Mouse (Mus musculus): ENCODE data around the gene Cluap1. TPM values are rescaled to one million over a fixed set of nuclear protein-coding genes. Genes with fewer than 3 reads are reported as not detected.

Cluap1 gene
- polyA plus RNA-seq, 2 experiments: 5.6 to 8.4 TPM

GRCm38 (mm10) chr16:3876346-3876745 lies 32.3 kb upstream of the Cluap1 start:
- H3K4me3 ChIP-seq (ENCODE audit: insufficient read depth in 1 of 2, low read depth in 2 of 2, low read length in 2 of 2): no peak overlapping the region
- no peaks in the 10 kb centered on the region for H3K9me3 ChIP-seq (ENCODE audit: control insufficient read depth, low read length)
- TF ChIP-seq CTCF (IDR thresholded peaks at IDR 0.05; ENCODE audit: low read depth) (no peak), EP300 (IDR thresholded peaks at IDR 0.05; ENCODE audit: low read depth) (no peak)
- ATAC-seq (ENCODE audit: insufficient read depth): no peak
- no peak overlapping the region for H3K9ac ChIP-seq (replicated peaks)
- H3K4me1 ChIP-seq (replicated peaks; ENCODE audit: control insufficient read depth in 2 of 2, insufficient read depth in 2 of 2, low read length in 1 of 2): peaks cover 10 to 11% of the 10 kb centered on the region in 2 experiments
- no peak overlapping the region for H3K4me2 ChIP-seq (ENCODE audit: low read depth)
- no peak overlapping the region for H3K27ac ChIP-seq
- 79% methylated on average over 4 of the region's 4 CpGs for WGBS (ENCODE audit: insufficient replicate concordance)
- H3K27me3 ChIP-seq (ENCODE audit: control insufficient read depth, insufficient read depth, low read length): no peaks in the 10 kb centered on the region
- DNase-seq (ENCODE audit: low read depth in 3 of 3, low spot score in 3 of 3): no peak
- H3K36me3 ChIP-seq (replicated peaks; ENCODE audit: control insufficient read depth, insufficient read depth, low read depth): no peaks in the 10 kb centered on the region; the same call in 1 of the 2 replicates

- WGBS (ENCODE audit: insufficient replicate concordance): under 1% methylated on average over 88 of the region's 88 CpGs
- Histone ChIP-seq H3K9ac (replicated peaks) (peak within 1 kb of the TSS; percentile 90), H3K4me1 (replicated peaks; ENCODE audit: control insufficient read depth in 2 of 2, insufficient read depth in 2 of 2, low read length in 1 of 2) (peaks cover 8 to 20% of the 10 kb centered on the region in 2 experiments), H3K4me3 (ENCODE audit: insufficient read depth in 1 of 2, low read depth in 2 of 2, low read length in 2 of 2) (peak within 1 kb of the TSS; percentile 80 to 87), H3K4me2 (ENCODE audit: low read depth) (peak within 1 kb of the TSS; percentile 83), H3K27me3 (ENCODE audit: control insufficient read depth, insufficient read depth, low read length) (no peaks in the 10 kb centered on the region), H3K9me3 (ENCODE audit: control insufficient read depth, low read length) (no peaks in the 10 kb centered on the region), H3K36me3 (replicated peaks; ENCODE audit: control insufficient read depth, insufficient read depth, low read depth) (no peaks in the 10 kb centered on the region), H3K27ac (peak within 1 kb of the TSS; percentile 67)
- ATAC-seq (ENCODE audit: insufficient read depth) (peak; percentile 98), DNase-seq (ENCODE audit: low read depth in 3 of 3, low spot score in 3 of 3) (peak; percentile 87 to 88 (median 87))
- TF ChIP-seq EP300 (IDR thresholded peaks at IDR 0.05; ENCODE audit: low read depth) (peak; percentile 38; the same call in 1 of the 2 replicates), CTCF (IDR thresholded peaks at IDR 0.05; ENCODE audit: low read depth) (peak; percentile 53)
Observed at GRCm38 (mm10) chr16:3884201-3885064, 24.2 kb upstream of the Cluap1 start, which contains the start of the genes Zfp597 and Gm20695. Gene Zfp597, minus strand, starts transcription at chr16:3884561. Gene Gm20695, plus strand, starts transcription at chr16:3884648.

DNA sequence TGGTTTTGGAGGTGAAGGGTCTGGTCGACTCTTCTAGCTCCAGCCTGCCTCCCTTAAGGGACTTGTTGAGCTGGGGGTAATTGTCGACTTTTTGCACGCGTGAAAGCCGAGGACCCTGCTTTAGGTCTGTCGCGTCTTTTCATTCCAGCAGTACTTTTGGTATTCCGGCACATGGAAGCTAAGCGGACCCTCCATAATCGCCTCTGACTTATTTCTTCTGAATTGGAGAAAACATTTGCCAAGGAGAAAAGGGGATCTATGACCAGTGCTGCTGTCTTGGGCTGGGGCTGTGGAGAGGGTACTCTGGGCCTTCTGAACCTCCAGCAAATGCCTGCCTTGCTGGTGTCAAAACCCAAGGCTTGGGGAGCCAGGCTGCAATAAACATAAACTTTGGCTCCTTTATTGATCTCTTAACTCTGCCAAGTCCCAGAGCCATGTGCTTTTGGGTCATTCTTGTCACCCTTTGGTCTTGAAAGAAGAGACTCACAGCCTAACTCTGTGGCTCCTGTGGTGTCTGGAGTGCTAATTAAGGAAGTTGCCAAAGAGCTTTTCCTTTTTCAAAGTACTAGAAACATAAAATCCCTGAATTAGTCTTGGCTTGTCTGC lies 23.4 kb upstream of the Cluap1 start:
- Histone ChIP-seq H3K4me3 (ENCODE audit: insufficient read depth in 1 of 2, low read depth in 2 of 2, low read length in 2 of 2) (peak overlapping the region; percentile 80 to 87), H3K27ac (peak overlapping the region; percentile 47), H3K4me2 (ENCODE audit: low read depth) (peak overlapping the region; percentile 83), H3K27me3 (ENCODE audit: control insufficient read depth, insufficient read depth, low read length) (no peaks in the 10 kb centered on the region), H3K9ac (replicated peaks) (peak overlapping the region; percentile 89), H3K36me3 (replicated peaks; ENCODE audit: control insufficient read depth, insufficient read depth, low read depth) (no peaks in the 10 kb centered on the region), H3K9me3 (ENCODE audit: control insufficient read depth, low read length) (no peaks in the 10 kb centered on the region), H3K4me1 (replicated peaks; ENCODE audit: control insufficient read depth in 2 of 2, insufficient read depth in 2 of 2, low read length in 1 of 2) (peaks cover 8 to 20% of the 10 kb centered on the region in 2 experiments)
- 2% methylated on average over 10 of the region's 10 CpGs for WGBS (ENCODE audit: insufficient replicate concordance)
- TF ChIP-seq EP300 (IDR thresholded peaks at IDR 0.05; ENCODE audit: low read depth) (no peak), CTCF (IDR thresholded peaks at IDR 0.05; ENCODE audit: low read depth) (no peak)
- ATAC-seq (ENCODE audit: insufficient read depth): 0 out of 2 replicates have a peak, but pooled peaks have one; percentile 1
- no peak for DNase-seq (ENCODE audit: low read depth in 3 of 3, low spot score in 3 of 3)

- no peaks in the 10 kb centered on the region for H3K27me3 ChIP-seq (ENCODE audit: control insufficient read depth, insufficient read depth, low read length)
- H3K27ac ChIP-seq: no peak overlapping the region
- no peaks in the 10 kb centered on the region for H3K9me3 ChIP-seq (ENCODE audit: control insufficient read depth, low read length)
- no peak overlapping the region for H3K4me2 ChIP-seq (ENCODE audit: low read depth)
- H3K9ac ChIP-seq (replicated peaks): no peak overlapping the region
- H3K36me3 ChIP-seq (replicated peaks; ENCODE audit: control insufficient read depth, insufficient read depth, low read depth): no peaks in the 10 kb centered on the region; the same call in 1 of the 2 replicates
- H3K4me3 ChIP-seq (ENCODE audit: insufficient read depth in 1 of 2, low read depth in 2 of 2, low read length in 2 of 2): no peak overlapping the region
- TF ChIP-seq EP300 (IDR thresholded peaks at IDR 0.05; ENCODE audit: low read depth) (no peak), CTCF (IDR thresholded peaks at IDR 0.05; ENCODE audit: low read depth) (no peak)
- 85% methylated on average over 14 of the region's 14 CpGs for WGBS (ENCODE audit: insufficient replicate concordance)
- peaks cover 2 to 5% of the 10 kb centered on the region in 2 experiments; a peak in 3 of 4 replicates for H3K4me1 ChIP-seq (replicated peaks; ENCODE audit: control insufficient read depth in 2 of 2, insufficient read depth in 2 of 2, low read length in 1 of 2)
- DNase-seq (ENCODE audit: low read depth in 3 of 3, low spot score in 3 of 3) (no peak), ATAC-seq (ENCODE audit: insufficient read depth) (no peak)
Observed at GRCm38 (mm10) chr16:3891621-3892295, 16.8 kb upstream of the Cluap1 start.

Measured in liver, embryonic 14.5 days (tissue).